Mouse (Mus musculus) neutrophil, adult 59 days (primary cell): ENCODE measurements around the gene Mapk1. TPM values are rescaled to one million over a fixed set of nuclear protein-coding genes. Genes with fewer than 3 reads are reported as not detected.

Experiments
- total RNA-seq, 2 experiments: library from RNA; stranded (reverse); gene quantifications; 1 replicate in 1 of 2; 2 replicates in 1 of 2; pipeline ENCODE4 v1.2.4; 2023

Gene Mapk1
- total RNA-seq: 100 to 1,000 TPM in 1 of 2 experiments, 10 to 100 TPM in 1; 97.0 to 115 TPM

GRCm38 (mm10) chr16:16983131-16983533 is at the start of gene Mapk1:
Mapk1 (plus strand) TSS chr16:16983382.

GRCm38 (mm10) chr16:17069511-17070443 is 86.6 kb downstream of the Mapk1 start, which contains the start of gene Ypel1:
Ypel1 (plus strand) TSS chr16:17069696.

Other genes with a start within 250 kb of the Mapk1 start
- gene Spag6l, start 153.9 kb upstream of the Mapk1 start, total RNA-seq: 1 to 10 TPM; 5.7 TPM
- gene Igll1, start 119.4 kb upstream of the Mapk1 start, total RNA-seq: 1 to 10 TPM; 2.9 to 6.1 TPM
- 10 to 100 TPM; 80.2 to 90.9 TPM for gene Top3b, start 112.6 kb upstream of the Mapk1 start, total RNA-seq
- gene Vpreb1, start 112.5 kb upstream of the Mapk1 start, total RNA-seq: 1 to 10 TPM; 2.2 to 4.7 TPM
- gene Ppm1f, start 86.9 kb upstream of the Mapk1 start, total RNA-seq: 10 to 100 TPM in 1 of 2 experiments, 1 to 10 TPM in 1; 7.0 to 10.7 TPM
- gene Ypel1, start 86.3 kb downstream of the Mapk1 start, total RNA-seq: under 1 TPM; 0.24 to 0.60 TPM
- 10 to 100 TPM; 69.9 to 81.1 TPM for gene Ppil2, start 127.9 kb downstream of the Mapk1 start, total RNA-seq
- gene 2610318N02Rik, start 141.8 kb downstream of the Mapk1 start, total RNA-seq: 10 to 100 TPM in 1 of 2 experiments, 1 to 10 TPM in 1; 5.3 to 10.4 TPM
- 10 to 100 TPM; 39.8 to 52.1 TPM for gene Sdf2l1, start 149.0 kb downstream of the Mapk1 start, total RNA-seq
- gene Ydjc, start 161.2 kb downstream of the Mapk1 start, total RNA-seq: 1 to 10 TPM; 4.9 to 6.9 TPM
- 1 to 10 TPM in 1 of 2 experiments, under 1 TPM in 1; 0.89 to 1.9 TPM for gene Ccdc116, start 163.8 kb downstream of the Mapk1 start, total RNA-seq
- gene Ube2l3, start 219.3 kb downstream of the Mapk1 start, total RNA-seq: 100 to 1,000 TPM; 135 to 163 TPM
- under 1 TPM; 0.42 to 0.44 TPM for gene Rimbp3, start 225.2 kb downstream of the Mapk1 start, total RNA-seq